Mouse (Mus musculus): ENCODE measurements around the gene Phf24.

DNA sequence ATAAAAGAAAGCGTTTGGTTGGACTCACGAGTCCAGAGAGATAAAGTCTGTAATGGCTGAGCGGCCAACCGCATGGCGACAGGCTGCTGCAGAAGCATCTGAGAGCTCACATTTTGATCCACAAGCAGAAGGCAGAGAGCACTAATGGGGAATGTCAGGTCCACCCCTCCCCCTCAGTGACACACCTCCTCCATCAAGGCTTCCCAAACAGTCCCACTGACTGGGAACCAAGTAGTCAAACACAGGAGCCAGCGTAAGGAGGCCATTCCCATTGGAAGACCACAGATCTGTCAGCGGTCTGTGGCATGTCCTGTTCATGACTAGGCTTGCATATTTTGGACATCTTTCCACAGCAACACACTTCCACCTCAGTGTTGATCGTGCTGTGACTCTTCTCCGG lies 12.5 kb downstream of the Phf24 start:
- no peak for TF ChIP-seq CTCF (IDR thresholded peaks at IDR 0.05; ENCODE audit: low read depth, low read length)
- TF ChIP-seq POLR2A (IDR thresholded peaks at IDR 0.05; ENCODE audit: extremely low read depth, insufficient read depth, low read length) = no peak

All from liver, adult 2 months (tissue).